In genomic region chr2:113440326-113441197, GRCm38 (mm10) we compare ENCODE assay signal across 8 mouse cellular contexts.
A peak's percentile ranks its signal among the peaks of the same experiment; 100 is the strongest.
DNase-seq lines count a peak whose midpoint lies in the region; ATAC-seq and TF ChIP-seq lines count a peak whose summit lies in the region.

No protein-coding gene starts in this region.

- WGBS in heart, adult 2 months: 23% methylated on average over 22 of the region's 22 CpGs
- WGBS in lung, embryonic 14.5 days: 10% methylated on average over 22 of the region's 22 CpGs

- POLR2A ChIA-PET in Patski (lab: Charles Lee): interaction anchor here (0.8 to 1.6 kb wide), 4 partner anchors 10 to 113 kb away, joined by 3 to 6 read pairs (median 4); partner anchors contain the start of gene Fmn1

- H3K27ac ChIP-seq in heart, adult 2 months: peak overlapping the region; percentile 26; the same call in 1 of the 2 replicates
- peak overlapping the region; percentile 88 for H3K27ac ChIP-seq in lung, embryonic 14.5 days (ENCODE audit: low read depth)

- no peak for TF ChIP-seq POLR2A in heart, adult 2 months (IDR thresholded peaks at IDR 0.05; ENCODE audit: insufficient read depth, low read depth, low read length)

- no peaks in the 10 kb centered on the region for H3K36me3 ChIP-seq in heart, adult 2 months (ENCODE audit: control insufficient read depth, insufficient read depth, low read length)
- no peaks in the 10 kb centered on the region for H3K36me3 ChIP-seq in lung, embryonic 14.5 days (ENCODE audit: insufficient read depth)

- no peaks in the 10 kb centered on the region for H3K79me2 ChIP-seq in heart, adult 2 months (replicated peaks; ENCODE audit: control insufficient read depth, insufficient read depth, low read length)

- TF ChIP-seq CTCF in Patski (IDR thresholded peaks at IDR 0.05): no peak
- TF ChIP-seq CTCF in heart, adult 2 months (IDR thresholded peaks at IDR 0.05): no peak
- TF ChIP-seq CTCF in lung, embryonic 14.5 days (IDR thresholded peaks at IDR 0.05; ENCODE audit: low read depth): no peak

- no peak for DNase-seq in Patski (ENCODE audit: low read depth, low spot score)
- DNase-seq in embryo, embryonic 10 days (ENCODE audit: low spot score): peak; percentile 56
- DNase-seq in heart, adult 2 months: peak; percentile 55 to 63
- peak; percentile 87 for DNase-seq in kidney, adult 11 months
- DNase-seq in lung, embryonic 14.5 days: peak; percentile 74
- peak; percentile 47 for DNase-seq in ovary, adult 18-20 months (ENCODE audit: low spot score)
- DNase-seq in cerebellum, postnatal 25 days: no peak
- no peak for DNase-seq in right cerebral cortex, postnatal 4 days

- in situ Hi-C loops in Patski (cut with MboI; ENCODE audit: low pct_unique_long_range_greater_than_20kb): loop anchor here (5.0 to 25.0 kb wide), 2 partner anchors 37 to 928 kb away; no protein-coding TSS in a partner anchor

- peak overlapping the region; percentile 59 for H3K4me2 ChIP-seq in lung, embryonic 14.5 days

- no peak for TF ChIP-seq EP300 in heart, adult 2 months (IDR thresholded peaks at IDR 0.05; ENCODE audit: insufficient read depth, low read depth, low read length)

- no peaks in the 10 kb centered on the region for H3K9me3 ChIP-seq in lung, embryonic 14.5 days (ENCODE audit: low read depth, low read length)

- ATAC-seq in Patski: peak; percentile 98
- ATAC-seq in lung, embryonic 14.5 days (ENCODE audit: insufficient read depth): peak; percentile 91

- intact Hi-C loops in heart, adult 2 months (cut with DNase I): no loop called here

- no peaks in the 10 kb centered on the region for H3K4me1 ChIP-seq in heart, adult 2 months (ENCODE audit: control insufficient read depth, insufficient read depth, low read length)
- H3K4me1 ChIP-seq in lung, embryonic 14.5 days (ENCODE audit: insufficient read depth): no peaks in the 10 kb centered on the region

- H3K9ac ChIP-seq in heart, adult 2 months (ENCODE audit: low read depth, low read length): peak overlapping the region; percentile 13; the same call in 1 of the 2 replicates
- peak overlapping the region; percentile 43 for H3K9ac ChIP-seq in lung, embryonic 14.5 days

- CTCF ChIA-PET in Patski (lab: Charles Lee): interaction anchor here (1.0 to 3.2 kb wide), 8 partner anchors 9 to 135 kb away, joined by 3 to 10 read pairs (median 3); no protein-coding TSS in a partner anchor

- H3K27me3 ChIP-seq in Patski: no peaks in the 10 kb centered on the region
- no peaks in the 10 kb centered on the region for H3K27me3 ChIP-seq in heart, adult 2 months (ENCODE audit: control insufficient read depth, insufficient read depth, low read length)
- H3K27me3 ChIP-seq in lung, embryonic 14.5 days (ENCODE audit: insufficient read depth, low read length): no peaks in the 10 kb centered on the region

- H3K4me3 ChIP-seq in heart, adult 2 months: peak overlapping the region; percentile 47
- H3K4me3 ChIP-seq in lung, embryonic 14.5 days (ENCODE audit: low read depth, low read length): peak overlapping the region; percentile 28

Comparison
In these comparisons a context has a peak if more than half of its experiments do, and no peak if none do; other contexts are left out.
1. DNase-seq: peak in embryo, embryonic 10 days (single experiment), heart, adult 2 months (2 of 2), kidney, adult 11 months (single experiment), lung, embryonic 14.5 days (single experiment) and ovary, adult 18-20 months (single experiment); none in Patski (single experiment), cerebellum, postnatal 25 days (0 of 2) and right cerebral cortex, postnatal 4 days (single experiment).